Mouse (Mus musculus): ENCODE measurements around the gene Hsd17b13.

DNA sequence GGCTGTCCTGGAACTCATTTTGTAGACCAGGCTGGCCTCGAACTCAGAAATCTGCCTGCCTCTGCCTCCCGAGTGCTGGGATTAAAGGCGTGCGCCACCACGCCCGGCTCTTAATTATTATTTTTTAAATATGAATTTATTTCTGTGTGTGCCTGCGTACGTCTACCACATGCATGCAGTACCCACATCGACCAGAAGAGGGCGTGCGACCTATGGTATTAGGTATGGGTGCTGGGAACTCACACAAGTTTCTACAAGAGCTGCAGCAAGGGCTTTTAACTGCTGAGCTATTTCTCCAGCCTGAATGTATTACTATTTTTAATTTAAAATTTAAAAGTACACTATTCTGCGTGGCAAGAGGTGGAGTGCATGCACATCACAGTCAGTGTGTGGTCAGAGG is 50.8 kb downstream of the Hsd17b13 start:
- no peak for TF ChIP-seq EP300 (IDR thresholded peaks at IDR 0.05; ENCODE audit: low read depth)
- peak; percentile 68 for TF ChIP-seq CTCF (IDR thresholded peaks at IDR 0.05; ENCODE audit: low read depth)
